Mouse (Mus musculus): ENCODE results near the gene Lhx4.

Lhx4 gene

DNA sequence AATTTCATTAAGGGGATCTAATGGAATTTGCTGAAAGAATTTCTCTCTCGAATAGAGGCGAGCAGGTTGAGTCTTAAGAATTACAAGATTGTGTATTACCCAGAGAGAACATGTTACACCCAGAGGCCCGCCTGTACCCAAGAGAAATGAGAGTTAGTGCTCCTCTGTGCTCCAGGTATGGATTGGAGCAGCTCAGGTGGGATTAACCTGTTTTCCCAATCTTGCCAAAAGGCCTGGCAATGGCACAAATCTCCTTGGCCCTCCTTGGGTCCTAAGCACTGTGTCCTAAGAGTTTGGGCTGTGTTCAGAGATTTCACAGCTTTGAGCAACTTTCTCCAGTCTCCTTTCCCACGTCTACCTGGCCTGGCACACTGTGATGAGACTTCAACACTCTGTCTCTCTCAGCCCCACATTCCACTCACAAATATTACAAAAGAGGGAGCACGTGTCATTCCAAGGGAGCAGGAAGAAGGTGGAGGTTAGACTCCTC is 48.2 kb downstream of the Lhx4 start:
- no peak for DNase-seq

- peak in 1 of 2 experiments; percentile 31 for DNase-seq
Measured at GRCm38 (mm10) chr1:155700886-155701285, 50.6 kb downstream of the Lhx4 start.

GRCm38 (mm10) chr1:155698373-155699159 is 52.9 kb downstream of the Lhx4 start:
- peak; percentile 75 to 76 for DNase-seq

DNA sequence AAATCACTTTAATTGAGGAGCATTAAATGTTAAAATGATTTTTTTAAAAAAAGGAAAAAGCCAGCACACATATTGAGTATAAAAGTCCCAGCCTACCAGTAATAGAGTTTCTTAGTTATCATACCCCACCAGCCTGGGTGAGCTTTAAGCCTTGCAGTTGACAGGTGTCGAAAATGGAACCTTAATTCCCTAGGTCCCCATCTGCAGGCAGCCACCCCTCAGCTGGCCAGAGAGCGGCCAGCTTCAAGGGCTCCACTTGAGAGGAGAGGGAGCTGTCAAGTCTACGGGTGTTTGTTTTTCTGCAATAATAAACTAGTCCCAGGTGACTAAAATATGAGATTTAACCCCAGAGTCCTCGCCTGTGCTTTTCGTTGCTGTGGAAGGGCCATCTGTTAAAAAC is 58.0 kb downstream of the Lhx4 start:
- DNase-seq, result no peak

GRCm38 (mm10) chr1:155693026-155693425 is 58.5 kb downstream of the Lhx4 start:
- DNase-seq, result no peak

- DNase-seq, result no peak
Measured at GRCm38 (mm10) chr1:155692230-155692629, 59.3 kb downstream of the Lhx4 start.

GRCm38 (mm10) chr1:155689558-155689957 is 61.9 kb downstream of the Lhx4 start:
- DNase-seq, result no peak

DNA sequence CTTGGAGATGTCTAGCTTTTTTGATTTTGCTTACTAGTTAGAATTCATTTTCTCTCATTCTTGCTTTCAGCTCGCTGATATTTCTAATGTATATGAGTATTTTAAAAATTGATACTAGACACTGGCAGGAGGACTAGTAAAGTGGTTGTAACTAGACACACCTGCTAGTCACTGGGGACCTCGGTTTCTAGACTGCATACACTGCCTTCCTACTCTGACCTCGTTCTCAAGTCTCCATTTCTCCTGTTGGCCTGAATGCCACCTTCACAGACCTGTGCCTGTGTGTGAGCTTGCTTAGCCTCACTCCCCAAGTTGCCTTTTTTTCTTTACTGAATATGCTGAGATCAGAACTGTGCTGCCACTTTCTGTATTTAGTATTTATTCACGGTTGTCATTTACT is 62.3 kb downstream of the Lhx4 start:
- DNase-seq, result no peak

GRCm38 (mm10) chr1:155686816-155687215 is 64.7 kb downstream of the Lhx4 start:
- DNase-seq, result peak; percentile 42 to 58

- peak; percentile 38 to 49 for DNase-seq
Measured at GRCm38 (mm10) chr1:155681116-155681799, 70.2 kb downstream of the Lhx4 start.

GRCm38 (mm10) chr1:155675570-155675969 is 75.9 kb downstream of the Lhx4 start:
- no peak for DNase-seq

- no peak for DNase-seq
Measured at GRCm38 (mm10) chr1:155663994-155664393, 87.5 kb downstream of the Lhx4 start.

DNA sequence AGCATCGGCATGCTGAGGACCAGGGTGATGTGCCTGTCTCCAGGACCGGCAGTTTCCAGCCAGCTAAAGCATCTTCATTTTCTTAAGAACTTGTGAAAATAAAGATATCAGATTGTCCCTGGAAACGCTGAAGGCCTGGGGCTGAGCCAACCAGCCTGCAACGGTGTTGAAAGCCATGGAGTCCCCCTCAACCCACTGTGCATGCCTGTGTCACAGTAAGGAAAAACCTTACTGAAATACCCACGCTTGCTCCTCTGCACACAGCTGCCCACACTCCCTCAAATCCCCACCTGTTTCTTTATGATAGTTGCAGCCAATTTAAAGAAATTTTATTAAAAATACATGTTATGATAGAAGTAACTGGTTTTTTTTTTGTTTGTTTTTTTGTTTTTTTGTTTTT is 95.2 kb downstream of the Lhx4 start:
- DNase-seq, result no peak

- DNase-seq, result no peak
Measured at GRCm38 (mm10) chr1:155654961-155655360, 96.5 kb downstream of the Lhx4 start.

GRCm38 (mm10) chr1:155650121-155650846 is 101.2 kb downstream of the Lhx4 start:
- peak; percentile 49 to 52 for DNase-seq
